Mouse (Mus musculus): ENCODE results near the gene Zfp446. TPM values are rescaled to one million over a fixed set of nuclear protein-coding genes. Genes with fewer than 3 reads are reported as not detected.

The Zfp446 gene
- polyA plus RNA-seq, 1 experiment from 2014 or later: 5.9 TPM

DNA sequence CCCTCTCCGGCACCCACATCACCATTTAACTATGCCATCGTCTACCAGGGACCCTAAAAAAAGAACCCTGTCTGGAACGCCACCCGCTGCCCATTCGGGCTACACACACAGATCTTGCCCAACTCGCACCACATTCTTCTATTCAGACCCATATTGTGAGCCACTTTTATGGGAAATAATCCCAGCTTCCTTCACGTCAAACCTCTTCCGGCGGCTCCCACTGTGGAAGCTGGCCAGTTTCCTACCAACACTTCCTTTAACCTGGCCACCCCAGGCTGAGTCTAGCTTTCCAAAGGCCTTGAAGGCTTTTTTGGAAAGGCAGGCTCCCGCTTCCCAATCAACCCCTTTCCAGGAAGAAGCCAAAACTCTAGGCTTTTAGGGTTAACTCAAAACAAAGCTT is 28.9 kb downstream of the Zfp446 start:
- ATAC-seq (no peak), DNase-seq (ENCODE audit: low read depth, low spot score) (no peak)
- ChIA-PET CTCF (no interaction called here), POLR2A (interaction anchor here (0.6 kb wide), 1 partner anchor 1363 kb away, joined by 4 read pairs; no protein-coding TSS in a partner anchor)
- in situ Hi-C loops (cut with MboI; ENCODE audit: low pct_unique_long_range_greater_than_20kb): no loop called here
- H3K27me3 ChIP-seq: no peaks in the 10 kb centered on the region
- TF ChIP-seq CTCF (IDR thresholded peaks at IDR 0.05): no peak

DNA sequence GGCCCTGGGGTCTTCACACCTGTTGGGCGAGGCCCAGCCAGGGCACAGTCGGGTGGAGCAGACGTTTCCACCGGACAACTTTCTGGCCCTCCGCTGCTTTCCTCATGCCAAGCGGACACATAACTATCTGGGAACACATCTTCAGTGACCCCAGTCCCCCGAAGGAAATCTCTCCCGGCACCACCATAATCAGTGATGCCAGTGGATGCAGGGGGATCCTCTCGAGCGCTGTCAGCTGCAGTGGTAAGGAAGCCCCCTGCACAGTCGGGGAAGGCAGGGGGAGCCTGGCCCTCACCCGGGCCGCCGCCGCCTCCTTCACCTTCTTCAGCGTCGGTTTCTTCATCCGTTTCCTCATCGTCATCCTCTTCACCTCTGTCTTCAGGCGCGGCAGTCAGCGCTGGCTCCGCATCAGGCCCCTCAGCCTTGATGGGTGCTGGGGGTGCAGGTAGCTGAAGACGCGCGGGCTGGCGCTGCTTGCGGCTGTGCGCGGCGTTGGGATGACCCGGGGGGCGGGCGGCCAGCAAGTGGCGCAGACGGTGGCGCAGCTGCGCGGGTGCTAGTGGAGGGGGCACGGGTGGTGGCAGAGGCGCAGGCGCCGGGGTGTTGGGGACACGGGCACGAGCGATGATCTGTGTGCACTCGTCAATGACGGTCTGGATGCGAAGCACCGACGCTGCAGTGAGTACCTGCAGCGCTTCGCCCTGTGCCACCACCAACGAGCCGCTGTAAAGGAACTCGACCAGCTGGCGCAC is 29.9 kb downstream of the Zfp446 start:
- ChIA-PET POLR2A (no interaction called here), CTCF (interaction anchor here (1.4 kb wide), 1 partner anchor 10 kb away, joined by 4 read pairs; the partner anchor contains the start of gene Slc27a5)
- TF ChIP-seq CTCF (IDR thresholded peaks at IDR 0.05): no peak
- H3K27me3 ChIP-seq: no peaks in the 10 kb centered on the region
- DNase-seq (ENCODE audit: low read depth, low spot score): no peak
- in situ Hi-C loops (cut with MboI; ENCODE audit: low pct_unique_long_range_greater_than_20kb): no loop called here
- no peak for ATAC-seq

DNA sequence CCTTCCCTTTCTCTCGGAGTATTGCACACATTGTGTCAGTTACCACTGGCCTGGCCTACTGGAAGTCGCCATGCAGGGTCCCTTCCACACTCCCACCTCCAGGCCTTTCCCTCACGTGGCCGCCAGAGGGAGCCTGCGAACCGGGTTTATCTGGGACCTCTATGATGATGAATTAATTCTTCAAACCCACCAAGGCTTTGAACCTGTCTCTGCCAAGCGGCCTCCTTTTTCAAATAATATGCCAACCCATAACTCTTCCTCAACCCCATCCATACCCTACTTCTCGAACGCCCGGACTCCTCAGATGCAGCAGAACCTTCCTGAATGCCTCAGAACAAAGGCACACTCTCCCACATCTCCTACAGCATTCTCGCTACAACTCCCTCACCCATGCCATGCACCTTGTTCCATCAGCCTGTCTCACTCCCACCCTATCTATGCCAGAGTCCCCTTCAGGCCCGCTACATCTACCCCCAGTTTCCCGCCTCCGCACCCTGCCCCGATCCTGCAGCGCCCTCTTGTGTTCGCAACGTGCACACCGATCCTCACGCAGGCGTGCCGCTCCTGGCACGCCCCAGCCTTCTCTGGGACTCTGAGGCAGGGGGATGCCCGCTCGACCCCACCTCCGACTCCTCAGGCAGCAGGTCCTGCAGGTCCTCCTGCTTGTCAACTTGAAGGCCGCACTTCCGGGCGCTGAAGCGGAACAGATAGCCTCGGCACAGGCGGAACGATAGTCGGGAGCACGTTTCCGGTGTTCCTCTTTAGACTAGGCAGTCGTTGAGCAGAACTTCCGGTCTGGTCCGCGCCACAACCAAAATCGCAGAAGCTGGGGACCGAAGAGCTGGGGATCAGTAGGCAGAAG is 31.7 kb downstream of the Zfp446 start:
- no peaks in the 10 kb centered on the region for H3K27me3 ChIP-seq
- ATAC-seq (peak; percentile 94), DNase-seq (ENCODE audit: low read depth, low spot score) (no peak)
- POLR2A ChIA-PET: interaction anchor here (0.6 to 1.0 kb wide), 3 partner anchors 19 to 32 kb away, joined by 4 to 5 read pairs (median 4); no protein-coding TSS in a partner anchor
- CTCF ChIA-PET: interaction anchor here (0.7 to 2.3 kb wide), 8 partner anchors 9 to 57 kb away, joined by 3 to 19 read pairs (median 5); partner anchors contain the start of genes Slc27a5 and Zfp446
- peak; percentile 99 for TF ChIP-seq CTCF (IDR thresholded peaks at IDR 0.05)
- in situ Hi-C loops (cut with MboI; ENCODE audit: low pct_unique_long_range_greater_than_20kb): loop anchor here (5.0 kb wide), 1 partner anchor 38 kb away; no protein-coding TSS in a partner anchor

DNA sequence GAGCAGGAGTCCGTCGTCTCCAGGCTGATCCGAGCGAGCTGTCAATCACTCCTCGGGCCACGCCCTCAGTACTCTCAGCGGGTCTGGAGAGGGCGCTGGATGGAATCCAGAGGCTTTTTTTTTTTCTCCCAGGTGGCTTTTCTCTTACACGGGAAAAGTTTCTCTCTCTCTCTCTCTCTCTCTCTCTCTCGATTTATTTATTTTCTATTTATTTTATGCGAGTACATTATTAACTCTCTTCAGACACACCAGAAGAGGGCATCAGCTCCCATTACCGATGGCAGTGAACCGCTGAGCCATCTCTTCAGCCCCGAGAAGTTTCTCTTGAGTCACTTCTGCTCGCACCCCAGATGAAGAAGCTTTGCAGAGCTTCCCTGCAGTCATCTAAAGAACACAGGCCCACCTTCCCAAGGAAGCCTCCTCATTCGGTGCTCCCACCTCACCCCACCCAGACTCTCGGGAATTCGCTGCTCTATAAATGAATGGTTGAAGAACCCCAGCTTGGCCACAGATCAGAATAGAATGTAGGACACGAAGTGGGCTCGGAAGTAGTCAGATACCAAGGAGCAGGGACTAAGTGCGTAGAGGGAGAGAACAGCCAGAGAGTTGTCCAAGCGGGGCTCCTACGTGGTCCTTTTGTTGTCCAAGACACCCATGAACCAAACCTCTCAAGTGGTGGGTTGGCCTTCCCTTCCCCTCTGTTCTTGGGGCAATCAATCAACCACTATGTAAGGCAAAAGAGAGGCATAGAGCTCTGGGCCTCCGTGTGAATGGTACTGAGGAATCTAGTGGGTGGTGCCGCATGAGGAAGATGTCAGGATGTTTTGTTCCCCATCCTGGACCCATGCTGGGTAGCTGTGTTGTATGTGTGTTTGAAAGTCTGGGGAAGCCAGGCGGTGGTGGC is 32.6 kb downstream of the Zfp446 start, which contains the start of gene Zbtb45:
Gene Zbtb45, minus strand, starts transcription at position 30 of the 904 bp plus-strand sequence.
- DNase-seq (ENCODE audit: low read depth, low spot score) (no peak), ATAC-seq (no peak)
- in situ Hi-C loops (cut with MboI; ENCODE audit: low pct_unique_long_range_greater_than_20kb): loop anchor here (5.0 kb wide), 1 partner anchor 37 kb away; no protein-coding TSS in a partner anchor
- no peaks in the 10 kb centered on the region for H3K27me3 ChIP-seq
- ChIA-PET CTCF (interaction anchor here (0.7 to 2.3 kb wide), 6 partner anchors 19 to 57 kb away, joined by 3 to 19 read pairs (median 8); partner anchors contain the start of gene Zfp446), POLR2A (interaction anchor here (0.6 to 1.0 kb wide), 3 partner anchors 19 to 31 kb away, joined by 4 to 5 read pairs (median 4); no protein-coding TSS in a partner anchor)
- no peak for TF ChIP-seq CTCF (IDR thresholded peaks at IDR 0.05)

DNA sequence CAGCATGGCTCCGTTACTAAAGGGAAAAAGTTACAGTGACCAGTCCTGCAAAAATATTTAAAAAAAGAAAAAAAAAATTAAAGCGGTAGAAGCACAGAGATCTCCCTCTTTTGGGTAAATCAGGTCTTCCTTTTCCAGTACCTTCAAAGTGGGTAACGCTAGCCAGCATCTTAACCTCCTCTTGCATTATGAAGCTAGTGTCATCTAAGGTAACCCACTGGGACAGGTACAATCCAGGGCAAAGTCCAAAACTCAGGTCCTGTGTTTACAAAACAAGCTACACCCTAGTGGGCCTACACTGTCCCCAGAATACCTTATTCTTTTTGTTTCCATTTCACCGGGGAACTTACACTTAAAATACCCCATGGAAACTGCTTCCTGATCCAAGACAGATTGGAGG is 36.0 kb downstream of the Zfp446 start:
- ChIA-PET POLR2A (no interaction called here), CTCF (interaction anchor here (1.0 kb wide), 1 partner anchor 59 kb away, joined by 3 read pairs; no protein-coding TSS in a partner anchor)
- in situ Hi-C loops (cut with MboI; ENCODE audit: low pct_unique_long_range_greater_than_20kb): loop anchor here (5.0 kb wide), 1 partner anchor 34 kb away; no protein-coding TSS in a partner anchor
- H3K27me3 ChIP-seq: no peaks in the 10 kb centered on the region
- DNase-seq (ENCODE audit: low read depth, low spot score) (no peak), ATAC-seq (no peak)
- TF ChIP-seq CTCF (IDR thresholded peaks at IDR 0.05): no peak

DNA sequence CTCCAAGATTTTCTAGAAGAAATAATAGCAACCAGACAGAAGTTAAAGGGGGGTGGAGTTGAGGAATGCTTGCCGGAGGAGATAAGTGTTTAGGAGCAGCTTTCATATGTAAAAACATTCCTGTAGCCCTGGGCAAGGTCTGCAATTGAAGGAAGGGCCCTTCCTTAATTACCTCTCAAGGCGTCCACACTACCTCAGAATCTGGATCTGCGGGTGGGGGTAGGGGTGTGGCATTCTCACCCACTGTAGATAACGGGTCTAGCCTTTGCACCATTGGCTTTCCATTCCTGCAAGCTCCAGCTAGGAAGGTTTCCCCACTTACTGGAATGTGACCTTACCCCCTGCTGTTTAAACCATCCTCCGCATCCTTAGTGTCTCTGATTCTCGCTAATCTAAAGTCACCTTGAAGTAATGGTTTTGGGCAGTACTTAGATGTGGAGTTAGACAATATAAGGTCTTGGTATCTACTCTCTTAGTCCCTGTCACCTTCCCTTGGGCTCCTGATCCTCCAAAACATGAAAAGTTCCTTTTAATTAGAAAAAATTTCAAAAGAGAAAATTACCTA is 36.7 kb downstream of the Zfp446 start:
- ATAC-seq (no peak), DNase-seq (ENCODE audit: low read depth, low spot score) (no peak)
- POLR2A ChIA-PET: no interaction called here
- in situ Hi-C loops (cut with MboI; ENCODE audit: low pct_unique_long_range_greater_than_20kb): loop anchor here (5.0 kb wide), 1 partner anchor 33 kb away; no protein-coding TSS in a partner anchor
- CTCF ChIA-PET: interaction anchor here (1.0 to 1.5 kb wide), 2 partner anchors 25 to 59 kb away, joined by 3 read pairs; no protein-coding TSS in a partner anchor
- no peak for TF ChIP-seq CTCF (IDR thresholded peaks at IDR 0.05)
- H3K27me3 ChIP-seq: no peaks in the 10 kb centered on the region

DNA sequence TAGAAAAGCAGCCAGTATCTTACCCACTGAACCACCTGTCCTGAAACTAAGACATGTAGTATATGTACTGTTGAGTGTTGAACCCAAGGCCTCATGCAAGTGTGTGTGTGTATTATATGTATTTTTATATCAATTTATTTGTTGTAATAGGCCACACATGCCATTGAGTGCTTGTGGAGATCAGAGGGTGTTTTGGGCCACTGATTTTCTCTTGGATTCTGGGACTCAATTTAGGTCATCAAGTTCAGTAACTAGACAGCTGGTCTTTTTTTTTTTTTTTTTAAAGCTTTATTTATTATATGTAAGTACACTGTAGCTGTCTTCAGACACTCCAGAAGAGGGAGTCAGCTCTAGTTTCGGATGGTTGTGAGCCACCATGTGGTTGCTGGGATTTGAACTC is 37.6 kb downstream of the Zfp446 start:
- ATAC-seq: no peak
- no peaks in the 10 kb centered on the region for H3K27me3 ChIP-seq
- CTCF ChIA-PET: interaction anchor here (1.5 kb wide), 1 partner anchor 24 kb away, joined by 3 read pairs; no protein-coding TSS in a partner anchor
- POLR2A ChIA-PET: interaction anchor here (0.6 kb wide), 1 partner anchor 241 kb away, joined by 5 read pairs; no protein-coding TSS in a partner anchor
- no peak for DNase-seq (ENCODE audit: low read depth, low spot score)
- TF ChIP-seq CTCF (IDR thresholded peaks at IDR 0.05): no peak
- in situ Hi-C loops (cut with MboI; ENCODE audit: low pct_unique_long_range_greater_than_20kb): no loop called here

DNA sequence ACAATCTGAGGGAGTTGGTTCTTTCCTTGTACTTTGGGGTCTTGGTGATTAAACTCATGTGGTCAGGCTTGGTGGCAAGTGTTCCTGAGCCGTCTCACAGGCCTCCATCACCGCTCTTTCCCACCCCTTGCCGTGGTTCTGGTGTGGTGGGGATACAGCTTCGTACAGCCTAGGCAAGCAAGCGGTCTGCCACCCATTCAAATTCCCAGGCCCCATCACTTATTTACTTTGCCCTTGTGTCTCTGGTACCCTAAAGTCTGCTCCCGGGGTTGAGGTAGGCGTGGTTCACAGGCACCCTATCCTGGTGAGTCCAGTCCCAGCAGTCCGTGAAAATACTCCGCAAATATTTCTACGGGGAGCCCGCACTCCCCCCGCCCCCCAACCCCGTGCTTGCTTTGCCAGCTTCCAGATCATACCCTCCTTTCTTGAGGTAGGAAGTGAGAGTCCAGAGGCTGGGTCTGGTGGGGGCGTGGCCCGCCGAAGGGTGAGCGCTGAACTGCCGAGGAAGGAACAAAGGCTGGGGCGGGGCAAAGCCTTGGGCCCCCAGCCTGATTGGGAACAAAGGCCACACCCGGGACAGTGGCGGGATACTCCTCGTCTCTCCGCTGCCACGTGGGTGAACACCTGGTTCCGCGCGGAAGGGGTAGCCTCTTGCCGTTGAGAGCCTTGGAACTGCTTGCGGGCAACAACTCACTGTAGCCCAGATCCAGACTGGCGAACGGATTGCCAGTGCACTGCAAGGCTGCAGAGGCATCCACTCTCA is 45.3 kb downstream of the Zfp446 start:
- ChIA-PET CTCF (no interaction called here), POLR2A (interaction anchor here (0.8 kb wide), 1 partner anchor 68 kb away, joined by 3 read pairs; no protein-coding TSS in a partner anchor)
- ATAC-seq: peak; percentile 44
- no peaks in the 10 kb centered on the region for H3K27me3 ChIP-seq
- no peak for TF ChIP-seq CTCF (IDR thresholded peaks at IDR 0.05)
- in situ Hi-C loops (cut with MboI; ENCODE audit: low pct_unique_long_range_greater_than_20kb): no loop called here
- DNase-seq (ENCODE audit: low read depth, low spot score): no peak

Measured in Patski (cell line).